Mouse (Mus musculus) heart, embryonic 16.5 days (tissue): ENCODE measurements around the gene Tmem117. TPM values are rescaled to one million over a fixed set of nuclear protein-coding genes. Genes with fewer than 3 reads are reported as not detected.

Source experiments
- ATAC-seq: fragments of 200-750 bp; cut with Nextera tagmentation; replicated peaks from 2 replicates; pipeline ENCODE4 v1.8.0; 2017; ENCODE audit warnings: moderate number of reproducible peaks; ENCODE audit not compliant: insufficient read depth, low FRiP score; ENCODE audit errors: extremely low read depth
- H3K27ac ChIP-seq: fragments of 300-500 bp; sonication (generic); 2 replicates; pipeline ENCODE4 v1.5.1; 2014; ENCODE audit warnings: mild to moderate bottlenecking, low read length, control low read depth, moderate library complexity
- H3K27me3 ChIP-seq: fragments of 300-500 bp; sonication (generic); 2 replicates; pipeline ENCODE4 v1.6.1; 2014; ENCODE audit warnings: low read length, mixed read lengths; ENCODE audit not compliant: control insufficient read depth, insufficient read depth
- H3K36me3 ChIP-seq: fragments of 300-500 bp; sonication (generic); 2 replicates; pipeline ENCODE4 v1.6.1; 2014; ENCODE audit not compliant: control insufficient read depth, insufficient read depth
- H3K4me1 ChIP-seq: fragments of 300-500 bp; sonication (generic); 2 replicates; pipeline ENCODE4 v1.6.1; 2014; ENCODE audit warnings: low read length, mixed read lengths; ENCODE audit not compliant: control insufficient read depth, insufficient read depth
- H3K4me2 ChIP-seq: fragments of 300-500 bp; sonication (generic); 2 replicates; pipeline ENCODE4 v1.6.1; 2014; ENCODE audit warnings: low read depth, mild to moderate bottlenecking, control low read depth, low read length
- H3K4me3 ChIP-seq: fragments of 300-500 bp; sonication (generic); 2 replicates; pipeline ENCODE4 v1.5.1; 2014; ENCODE audit warnings: mild to moderate bottlenecking, control low read depth, low read length
- H3K9ac ChIP-seq: fragments of 300-500 bp; sonication (generic); 2 replicates; pipeline ENCODE4 v1.6.1; 2014; ENCODE audit warnings: low read length, control low read depth
- H3K9me3 ChIP-seq: fragments of 300-500 bp; sonication (generic); replicated peaks from 2 replicates; pipeline ENCODE4 v1.6.1; 2016; ENCODE audit warnings: low read length; ENCODE audit not compliant: control insufficient read depth
- WGBS: fragments of 180-500 bp; shearing (Covaris S2); extraction: QIAGEN DNeasy Blood & Tissue Kit; methylation state at CpG from one replicate; pipeline ENCODE4 v1.1.7; 2014; 5-methylcytosine and 5-hydroxymethylcytosine counted together
- polyA plus RNA-seq: library from polyadenylated mRNA; unstranded; fragments of >200 nt; fragmentation: Nextera tagmentation; extraction: Ambion mirVana; gene quantifications from 2 replicates; pipeline ENCODE4 v1.2.1, GENCODE M21; 2015

Gene Tmem117
- polyA plus RNA-seq, 1 experiment from 2014 or later: 2.6 TPM

DNA sequence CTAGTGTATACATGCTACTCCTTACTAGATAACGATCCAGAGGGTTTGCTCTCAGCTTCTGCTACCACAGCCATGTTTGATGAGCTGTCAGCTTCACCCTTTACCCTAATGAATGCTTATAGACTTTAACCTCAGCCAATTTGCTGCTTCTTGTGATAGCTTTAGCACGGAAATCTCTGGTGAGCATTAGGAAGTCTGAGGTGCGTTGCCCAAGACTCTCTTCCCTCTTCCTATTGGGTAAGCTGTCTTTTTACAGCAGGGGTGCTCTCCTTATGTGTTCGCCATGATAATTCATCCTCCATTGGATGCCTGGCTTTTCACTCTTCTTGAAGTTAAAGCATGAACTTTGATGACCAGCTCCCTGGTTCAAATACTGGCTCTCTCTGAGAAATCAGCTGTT lies 328.2 kb downstream of the Tmem117 start:
- Histone ChIP-seq H3K9ac (no peak overlapping the region), H3K36me3 (no peaks in the 10 kb centered on the region), H3K4me3 (no peak overlapping the region), H3K27ac (no peak overlapping the region), H3K4me1 (no peaks in the 10 kb centered on the region), H3K9me3 (no peaks in the 10 kb centered on the region), H3K4me2 (no peak overlapping the region), H3K27me3 (no peaks in the 10 kb centered on the region)
- WGBS: 83% methylated on average over 4 of the region's 4 CpGs
- no peak for ATAC-seq

DNA sequence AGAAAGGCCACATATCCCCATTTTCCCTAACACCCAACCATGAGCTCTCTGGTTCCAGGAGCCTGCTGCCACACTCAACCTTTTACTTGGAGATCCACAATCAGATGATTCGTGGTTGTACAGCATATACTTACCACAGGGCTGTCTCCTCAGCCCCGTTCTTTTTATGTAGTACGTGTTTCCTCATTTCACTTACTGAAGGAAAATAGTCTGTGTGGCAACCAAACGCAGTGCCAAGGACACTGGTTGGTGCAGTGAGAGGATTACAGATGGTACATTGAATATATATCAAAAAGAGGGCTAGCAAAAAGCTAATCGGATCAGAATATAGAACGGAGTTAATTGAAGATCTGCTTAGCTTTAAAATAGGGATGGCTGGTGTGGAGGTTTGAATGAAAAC lies 338.0 kb downstream of the Tmem117 start:
- H3K9me3 ChIP-seq: no peaks in the 10 kb centered on the region
- no peak overlapping the region for H3K9ac ChIP-seq
- no peak overlapping the region for H3K4me3 ChIP-seq
- H3K36me3 ChIP-seq: no peaks in the 10 kb centered on the region
- no peak for ATAC-seq
- 82% methylated on average over 6 of the region's 6 CpGs for WGBS
- H3K4me1 ChIP-seq: no peaks in the 10 kb centered on the region
- no peak overlapping the region for H3K4me2 ChIP-seq
- no peaks in the 10 kb centered on the region for H3K27me3 ChIP-seq
- no peak overlapping the region for H3K27ac ChIP-seq

- H3K27me3 ChIP-seq: no peaks in the 10 kb centered on the region
- WGBS: 78% methylated on average over 13 of the region's 13 CpGs
- no peak overlapping the region for H3K4me3 ChIP-seq
- no peaks in the 10 kb centered on the region for H3K36me3 ChIP-seq
- no peak for ATAC-seq
- H3K27ac ChIP-seq: no peak overlapping the region
- no peaks in the 10 kb centered on the region for H3K9me3 ChIP-seq
- H3K4me1 ChIP-seq: no peaks in the 10 kb centered on the region
- no peak overlapping the region for H3K4me2 ChIP-seq
- H3K9ac ChIP-seq: no peak overlapping the region
Measured at GRCm38 (mm10) chr15:94968403-94969180, 339.6 kb downstream of the Tmem117 start.

DNA sequence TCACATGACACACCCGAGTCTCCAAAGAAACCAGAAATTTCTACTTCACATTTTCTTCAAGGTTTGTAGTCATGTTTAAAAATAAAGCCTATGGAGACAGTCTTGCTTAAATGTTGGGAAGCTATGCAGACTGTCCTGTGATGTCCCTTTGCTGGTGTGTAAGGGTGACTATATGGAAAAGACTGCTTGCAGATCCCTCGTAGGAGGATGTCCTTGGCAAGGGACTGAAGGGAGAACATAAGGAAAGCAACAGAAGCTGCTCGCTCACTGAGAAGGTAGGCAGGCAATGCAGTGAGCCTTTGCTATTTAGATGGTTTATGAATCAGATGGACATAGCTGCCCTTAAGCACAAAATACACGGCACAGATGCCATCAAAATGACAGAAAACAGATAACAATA lies 352.8 kb downstream of the Tmem117 start:
- H3K4me1 ChIP-seq: no peaks in the 10 kb centered on the region
- ATAC-seq: no peak
- H3K9me3 ChIP-seq: no peaks in the 10 kb centered on the region
- no peak overlapping the region for H3K9ac ChIP-seq
- 73% methylated on average over 4 of the region's 4 CpGs for WGBS
- H3K27me3 ChIP-seq: no peaks in the 10 kb centered on the region
- H3K36me3 ChIP-seq: no peaks in the 10 kb centered on the region
- H3K4me2 ChIP-seq: no peak overlapping the region
- H3K4me3 ChIP-seq: no peak overlapping the region
- H3K27ac ChIP-seq: no peak overlapping the region

DNA sequence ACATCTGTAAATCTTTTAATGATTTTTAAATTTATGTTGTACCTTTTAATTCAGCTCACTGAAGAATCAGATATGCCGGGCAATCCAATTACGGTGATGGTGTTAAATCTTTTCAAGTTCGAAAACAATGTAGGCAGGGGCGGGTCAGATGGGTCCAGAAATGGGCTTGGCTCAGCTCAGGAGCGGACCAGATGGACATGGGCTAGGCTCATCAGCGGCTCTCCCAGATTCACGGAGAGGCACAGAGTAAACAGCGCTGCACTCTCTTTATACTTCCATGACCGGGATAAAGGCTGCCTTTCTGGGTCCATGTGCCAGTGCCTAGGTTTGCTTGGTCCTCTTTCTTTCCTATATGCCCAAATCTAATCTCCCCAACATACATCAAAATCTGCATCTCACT lies 366.3 kb downstream of the Tmem117 start:
- H3K4me2 ChIP-seq: no peak overlapping the region
- no peaks in the 10 kb centered on the region for H3K27me3 ChIP-seq
- no peak for ATAC-seq
- no peaks in the 10 kb centered on the region for H3K9me3 ChIP-seq
- no peak overlapping the region for H3K4me3 ChIP-seq
- no peak overlapping the region for H3K9ac ChIP-seq
- H3K36me3 ChIP-seq: no peaks in the 10 kb centered on the region
- WGBS: 87% methylated on average over 9 of the region's 9 CpGs
- H3K4me1 ChIP-seq: no peaks in the 10 kb centered on the region
- no peak overlapping the region for H3K27ac ChIP-seq

- no peak overlapping the region for H3K9ac ChIP-seq
- H3K4me3 ChIP-seq: no peak overlapping the region
- no peak overlapping the region for H3K27ac ChIP-seq
- no peak overlapping the region for H3K4me2 ChIP-seq
- WGBS: 70% methylated on average over 8 of the region's 8 CpGs
- no peaks in the 10 kb centered on the region for H3K9me3 ChIP-seq
- no peak for ATAC-seq
- H3K4me1 ChIP-seq: no peaks in the 10 kb centered on the region
- no peaks in the 10 kb centered on the region for H3K36me3 ChIP-seq
- H3K27me3 ChIP-seq: no peaks in the 10 kb centered on the region
Measured at GRCm38 (mm10) chr15:95005121-95005824, 376.2 kb downstream of the Tmem117 start.

GRCm38 (mm10) chr15:95022251-95022650 lies 393.2 kb downstream of the Tmem117 start:
- ATAC-seq: no peak
- no peak overlapping the region for H3K4me2 ChIP-seq
- no peak overlapping the region for H3K9ac ChIP-seq
- 60% methylated on average over 7 of the region's 7 CpGs for WGBS
- H3K36me3 ChIP-seq: no peaks in the 10 kb centered on the region
- H3K27me3 ChIP-seq: no peaks in the 10 kb centered on the region
- no peaks in the 10 kb centered on the region for H3K4me1 ChIP-seq
- no peaks in the 10 kb centered on the region for H3K9me3 ChIP-seq
- H3K4me3 ChIP-seq: no peak overlapping the region
- H3K27ac ChIP-seq: no peak overlapping the region

GRCm38 (mm10) chr15:95024401-95024800 lies 395.4 kb downstream of the Tmem117 start:
- no peak for ATAC-seq
- Histone ChIP-seq H3K27me3 (no peaks in the 10 kb centered on the region), H3K4me3 (no peak overlapping the region), H3K36me3 (no peaks in the 10 kb centered on the region), H3K9me3 (no peaks in the 10 kb centered on the region), H3K4me1 (no peaks in the 10 kb centered on the region), H3K9ac (no peak overlapping the region), H3K27ac (no peak overlapping the region), H3K4me2 (no peak overlapping the region)
- WGBS: 59% methylated on average over 6 of the region's 6 CpGs

GRCm38 (mm10) chr15:95028862-95029486 lies 399.9 kb downstream of the Tmem117 start:
- Histone ChIP-seq H3K4me3 (no peak overlapping the region), H3K4me1 (no peaks in the 10 kb centered on the region), H3K27me3 (no peaks in the 10 kb centered on the region), H3K27ac (no peak overlapping the region), H3K9me3 (no peaks in the 10 kb centered on the region), H3K9ac (no peak overlapping the region), H3K4me2 (no peak overlapping the region), H3K36me3 (no peaks in the 10 kb centered on the region)
- WGBS: 83% methylated on average over 13 of the region's 13 CpGs
- no peak for ATAC-seq
